Mouse (Mus musculus): ENCODE results near the gene Tgfb3. TPM values are rescaled to one million over a fixed set of nuclear protein-coding genes. Genes with fewer than 3 reads are reported as not detected.

The Tgfb3 gene
- polyA plus RNA-seq, 1 experiment from 2014 or later, result 5.8 TPM

DNA sequence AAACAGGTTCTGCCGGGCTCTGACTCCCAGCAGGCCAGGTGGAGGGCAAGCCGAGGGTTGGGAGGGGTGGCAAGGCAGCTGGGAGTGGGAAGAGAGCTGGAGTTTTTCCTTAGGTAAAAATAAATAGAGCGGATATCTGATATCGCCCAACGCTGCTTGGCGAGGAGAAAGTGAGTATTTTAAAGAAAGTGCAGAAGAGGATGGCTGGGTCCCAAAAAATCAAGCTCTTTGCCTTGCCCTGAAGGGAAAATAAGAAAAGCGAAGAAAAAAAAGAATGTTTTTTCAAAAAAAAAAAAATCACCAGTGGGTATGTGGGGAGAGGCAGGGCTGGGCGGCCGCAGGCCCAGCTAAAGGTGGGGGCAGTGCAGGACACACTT, 677 bp downstream of the Tgfb3 start:
- H3K9me3 ChIP-seq (replicated peaks), result no peaks in the 10 kb centered on the region
- peaks cover 8% of the 10 kb centered on the region for H3K27me3 ChIP-seq (replicated peaks)
- WGBS, result 18% methylated on average over 9 of the region's 9 CpGs
- peaks cover 43% of the 10 kb centered on the region for H3K4me1 ChIP-seq
- peak overlapping the region; percentile 70 for H3K9ac ChIP-seq (replicated peaks)
- H3K36me3 ChIP-seq, result no peaks in the 10 kb centered on the region
- H3K4me3 ChIP-seq (replicated peaks), result peak overlapping the region; percentile 56
- ATAC-seq (ENCODE audit: low FRiP score), result no peak
- peak overlapping the region; percentile 81 for H3K27ac ChIP-seq (replicated peaks)
- H3K4me2 ChIP-seq, result peak overlapping the region; percentile 99

DNA sequence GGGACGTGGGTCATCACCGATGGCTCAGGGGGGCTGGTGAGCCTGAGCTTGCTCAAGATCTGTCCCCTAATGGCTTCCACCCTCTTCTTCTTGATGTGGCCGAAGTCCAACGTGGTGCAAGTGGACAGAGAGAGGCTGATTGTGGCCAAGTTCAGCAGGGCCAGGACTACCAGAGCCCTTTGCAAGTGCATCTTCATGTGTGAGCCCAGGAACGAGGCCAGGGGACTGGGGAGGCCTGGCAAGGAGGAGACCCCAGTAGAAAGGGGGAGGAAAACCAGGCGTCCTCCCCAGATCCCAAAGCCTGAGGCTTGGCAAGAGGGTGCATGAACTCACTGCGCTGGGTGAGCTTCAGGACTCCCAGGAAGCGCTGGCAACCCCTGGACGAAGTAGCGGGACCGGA, 1.1 kb downstream of the Tgfb3 start:
- Histone ChIP-seq H3K9ac (replicated peaks) (peak overlapping the region; percentile 70), H3K27me3 (replicated peaks) (peaks cover 8% of the 10 kb centered on the region), H3K4me1 (peaks cover 39% of the 10 kb centered on the region), H3K27ac (replicated peaks) (peak overlapping the region; percentile 81), H3K4me3 (replicated peaks) (peak overlapping the region; percentile 56), H3K9me3 (replicated peaks) (no peaks in the 10 kb centered on the region), H3K36me3 (no peaks in the 10 kb centered on the region), H3K4me2 (peak overlapping the region; percentile 99)
- WGBS, result 26% methylated on average over 11 of the region's 11 CpGs
- ATAC-seq (ENCODE audit: low FRiP score), result no peak

DNA sequence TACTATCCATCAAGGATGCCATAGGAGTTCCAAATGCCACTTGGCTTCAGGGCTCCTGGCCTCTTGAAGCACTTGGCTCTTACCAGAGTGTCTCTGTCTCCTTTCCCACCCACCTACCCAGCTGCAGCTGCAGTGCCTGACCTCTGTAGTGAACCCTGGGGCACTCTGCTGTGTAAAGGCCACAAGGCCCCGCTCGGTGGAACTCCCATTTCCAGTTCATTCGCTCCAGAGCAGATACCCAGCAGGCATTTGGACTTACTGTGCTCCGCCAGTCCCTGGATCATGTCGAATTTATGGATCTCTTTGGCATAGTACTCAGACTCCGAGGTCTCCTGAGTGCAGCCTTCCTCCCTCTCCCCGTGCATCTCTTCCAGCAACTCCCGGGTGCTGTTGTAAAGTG, 1.5 kb downstream of the Tgfb3 start:
- peaks cover 39% of the 10 kb centered on the region for H3K4me1 ChIP-seq
- no peak overlapping the region for H3K27ac ChIP-seq (replicated peaks)
- ATAC-seq (ENCODE audit: low FRiP score), result no peak
- peak overlapping the region; percentile 56 for H3K4me3 ChIP-seq (replicated peaks)
- H3K36me3 ChIP-seq, result no peaks in the 10 kb centered on the region
- H3K9me3 ChIP-seq (replicated peaks), result no peaks in the 10 kb centered on the region
- peak overlapping the region; percentile 70 for H3K9ac ChIP-seq (replicated peaks)
- H3K27me3 ChIP-seq (replicated peaks), result peaks cover 8% of the 10 kb centered on the region
- 14% methylated on average over 8 of the region's 8 CpGs for WGBS
- peak overlapping the region; percentile 99 for H3K4me2 ChIP-seq

DNA sequence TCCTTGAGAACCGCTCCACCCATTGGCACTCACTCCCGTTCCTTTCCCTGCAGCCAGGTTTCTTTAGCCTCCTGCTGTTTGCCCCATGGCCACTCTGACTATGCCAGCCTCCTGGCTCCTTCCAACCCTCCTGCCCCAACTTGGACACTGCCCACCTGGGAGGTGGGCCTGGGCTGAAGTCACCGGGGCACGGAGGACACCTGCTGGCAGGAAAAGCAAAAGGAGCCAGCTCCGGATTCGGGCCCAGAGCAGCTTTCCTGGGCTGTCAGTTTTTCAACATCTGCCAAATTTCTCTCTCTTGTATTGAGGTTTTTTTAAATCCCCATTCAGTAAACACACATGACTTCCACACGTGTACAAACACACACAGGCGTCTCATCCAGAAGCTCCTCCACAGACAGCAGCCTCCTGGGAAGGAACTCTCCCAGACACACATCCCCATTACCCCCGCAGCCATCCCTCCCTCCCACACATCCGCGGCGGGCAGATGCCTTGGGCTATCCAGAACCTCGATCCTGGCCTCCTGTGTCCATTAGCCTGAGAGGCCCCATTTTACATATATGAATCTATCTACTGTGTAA, 2.4 kb downstream of the Tgfb3 start:
- ATAC-seq (ENCODE audit: low FRiP score), result no peak
- peak overlapping the region; percentile 56 for H3K4me3 ChIP-seq (replicated peaks)

DNA sequence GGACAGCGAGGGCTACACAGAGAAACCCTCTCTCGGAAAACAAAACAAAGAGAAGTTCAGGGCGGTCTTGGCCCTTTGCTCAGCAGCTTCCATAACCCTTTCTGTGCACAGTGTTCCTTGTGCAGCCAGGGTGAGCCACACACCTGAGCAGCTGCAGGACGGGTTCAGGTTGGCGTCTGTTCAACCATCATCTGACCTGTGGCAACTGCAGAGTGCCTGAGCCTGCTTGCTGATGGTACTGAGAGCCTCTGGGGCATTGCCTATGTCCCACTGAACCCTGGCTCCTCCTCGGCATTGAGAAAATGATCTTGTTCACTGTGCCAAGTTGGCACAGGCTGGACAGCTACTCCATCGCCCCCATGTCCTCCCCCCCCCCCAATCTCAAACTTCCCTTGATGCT, 3.5 kb downstream of the Tgfb3 start:
- no peak overlapping the region for H3K9ac ChIP-seq (replicated peaks)
- H3K4me1 ChIP-seq, result peaks cover 39% of the 10 kb centered on the region
- H3K4me3 ChIP-seq (replicated peaks), result no peak overlapping the region
- peaks cover 3% of the 10 kb centered on the region; the same call in 1 of the 2 replicates for H3K27me3 ChIP-seq (replicated peaks)
- H3K27ac ChIP-seq (replicated peaks), result no peak overlapping the region
- no peaks in the 10 kb centered on the region for H3K36me3 ChIP-seq
- H3K9me3 ChIP-seq (replicated peaks), result no peaks in the 10 kb centered on the region
- 84% methylated on average over 7 of the region's 7 CpGs for WGBS
- no peak for ATAC-seq (ENCODE audit: low FRiP score)
- H3K4me2 ChIP-seq, result peak overlapping the region; percentile 99; the same call in 1 of the 2 replicates

More for the DNA sequence above, 2.4 kb downstream of the Tgfb3 start:
- Histone ChIP-seq H3K9ac (replicated peaks) (peak overlapping the region; percentile 23; the same call in 1 of the 2 replicates), H3K36me3 (no peaks in the 10 kb centered on the region), H3K27me3 (replicated peaks) (peaks cover 8% of the 10 kb centered on the region), H3K9me3 (replicated peaks) (no peaks in the 10 kb centered on the region), H3K27ac (replicated peaks) (no peak overlapping the region), H3K4me1 (peaks cover 39% of the 10 kb centered on the region), H3K4me2 (peak overlapping the region; percentile 99)
- WGBS, result 11% methylated on average over 13 of the region's 13 CpGs

DNA sequence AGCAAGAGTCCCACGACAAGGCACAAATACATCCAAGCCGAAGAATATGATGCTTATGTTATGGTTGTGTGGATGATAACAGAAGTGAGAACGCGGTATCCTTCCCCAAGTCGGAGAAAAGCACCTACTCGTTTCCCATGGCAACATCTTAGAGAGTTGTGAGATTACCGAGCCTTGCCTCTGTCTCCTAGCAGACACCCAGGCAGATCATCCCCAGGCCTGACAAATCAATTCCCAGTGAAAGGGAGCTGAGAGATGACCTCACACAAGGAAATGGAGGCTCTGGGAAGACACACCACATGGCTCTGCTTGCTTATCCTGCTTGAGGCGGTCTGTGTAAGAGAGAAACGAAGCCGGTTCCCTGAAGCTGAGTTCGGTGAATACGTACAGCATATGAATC, 4.2 kb downstream of the Tgfb3 start:
- no peak for ATAC-seq (ENCODE audit: low FRiP score)
- no peaks in the 10 kb centered on the region for H3K9me3 ChIP-seq (replicated peaks)
- no peak overlapping the region for H3K9ac ChIP-seq (replicated peaks)
- WGBS, result 88% methylated on average over 12 of the region's 12 CpGs
- H3K4me2 ChIP-seq, result no peak overlapping the region
- no peaks in the 10 kb centered on the region for H3K36me3 ChIP-seq
- H3K4me3 ChIP-seq (replicated peaks), result no peak overlapping the region
- peaks cover 3% of the 10 kb centered on the region; the same call in 1 of the 2 replicates for H3K27me3 ChIP-seq (replicated peaks)
- H3K4me1 ChIP-seq, result peaks cover 39% of the 10 kb centered on the region
- no peak overlapping the region for H3K27ac ChIP-seq (replicated peaks)

DNA sequence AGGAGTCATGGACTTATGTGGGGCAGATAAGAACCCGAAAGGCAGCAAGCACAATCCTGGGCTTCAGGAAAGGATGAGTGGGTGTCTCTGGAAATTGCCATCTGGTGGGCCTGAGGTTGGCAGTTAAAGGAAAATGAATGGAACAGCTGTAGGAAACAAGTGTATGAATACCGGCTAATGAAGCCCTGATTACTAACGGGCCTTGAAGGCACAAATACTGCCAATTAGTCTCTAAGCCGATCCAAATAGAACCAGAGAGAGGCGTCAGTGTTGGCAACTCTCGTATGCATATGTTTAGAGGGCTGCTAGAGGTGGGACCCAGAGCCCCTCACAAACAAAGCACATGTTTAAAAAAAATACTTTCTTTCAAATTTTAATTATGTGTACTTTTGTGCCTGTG, 7.4 kb downstream of the Tgfb3 start:
- 54% methylated on average over 6 of the region's 6 CpGs for WGBS

DNA sequence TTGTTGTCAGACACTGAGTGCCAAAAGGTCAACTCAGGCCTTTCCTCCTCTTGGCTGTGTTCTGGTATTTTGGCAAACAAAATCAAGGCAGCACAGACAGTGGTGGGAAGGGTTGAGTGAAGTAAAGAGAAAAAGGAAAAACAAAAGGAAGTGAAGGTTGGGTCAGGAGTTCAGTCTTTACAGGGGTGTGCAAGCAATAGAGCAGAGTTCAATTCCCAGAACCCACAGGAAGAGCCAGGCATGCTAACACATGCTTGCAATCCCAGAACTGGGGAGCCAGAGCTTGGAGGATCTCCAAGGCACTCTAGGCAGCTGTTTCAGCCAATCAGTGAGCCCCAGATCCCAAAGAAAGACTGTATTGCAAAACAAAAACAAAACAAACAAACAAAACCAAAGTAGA, 14.0 kb downstream of the Tgfb3 start:
- no peak for ATAC-seq (ENCODE audit: low FRiP score)
- Histone ChIP-seq H3K4me1 (no peaks in the 10 kb centered on the region), H3K4me3 (replicated peaks) (no peak overlapping the region), H3K36me3 (0 out of 2 replicates have a peak, but pooled peaks cover 2% of the 10 kb centered on the region), H3K9me3 (replicated peaks) (no peaks in the 10 kb centered on the region), H3K9ac (replicated peaks) (no peak overlapping the region), H3K4me2 (no peak overlapping the region), H3K27me3 (replicated peaks) (no peaks in the 10 kb centered on the region), H3K27ac (replicated peaks) (no peak overlapping the region)

More for the DNA sequence above, 7.4 kb downstream of the Tgfb3 start:
- ATAC-seq (ENCODE audit: low FRiP score), result no peak
- Histone ChIP-seq H3K27me3 (replicated peaks) (peaks cover 3% of the 10 kb centered on the region; the same call in 1 of the 2 replicates), H3K4me2 (no peak overlapping the region), H3K4me1 (peaks cover 12% of the 10 kb centered on the region), H3K4me3 (replicated peaks) (no peak overlapping the region), H3K9me3 (replicated peaks) (no peaks in the 10 kb centered on the region), H3K36me3 (no peaks in the 10 kb centered on the region), H3K9ac (replicated peaks) (no peak overlapping the region), H3K27ac (replicated peaks) (no peak overlapping the region)

DNA sequence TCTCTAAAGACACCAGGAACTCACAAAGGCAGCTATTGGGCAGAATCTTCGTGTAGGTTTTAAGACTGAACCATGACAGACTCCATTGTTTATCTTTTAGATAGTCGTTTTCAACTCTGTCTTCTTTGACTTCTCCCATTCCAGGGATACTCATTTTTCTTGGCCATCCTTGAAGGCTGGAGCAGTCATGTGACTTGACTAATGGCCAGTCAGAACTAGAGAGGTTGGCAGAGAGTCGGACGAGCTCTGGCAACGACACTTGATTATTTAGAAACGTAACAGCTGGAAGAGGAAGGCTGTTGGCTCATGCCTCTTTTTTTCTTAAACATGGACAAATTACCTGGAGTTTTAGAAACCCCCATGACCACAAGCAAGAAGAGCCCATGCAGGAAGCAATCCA, 19.5 kb downstream of the Tgfb3 start:
- no peak overlapping the region for H3K27ac ChIP-seq (replicated peaks)
- H3K9ac ChIP-seq (replicated peaks), result no peak overlapping the region
- H3K36me3 ChIP-seq, result peaks cover 16% of the 10 kb centered on the region; the same call in 1 of the 2 replicates
- H3K9me3 ChIP-seq (replicated peaks), result no peaks in the 10 kb centered on the region
- H3K4me3 ChIP-seq (replicated peaks), result no peak overlapping the region
- no peaks in the 10 kb centered on the region for H3K4me1 ChIP-seq
- H3K27me3 ChIP-seq (replicated peaks), result no peaks in the 10 kb centered on the region
- no peak for ATAC-seq (ENCODE audit: low FRiP score)
- 82% methylated on average over 6 of the region's 6 CpGs for WGBS
- H3K4me2 ChIP-seq, result no peak overlapping the region

DNA sequence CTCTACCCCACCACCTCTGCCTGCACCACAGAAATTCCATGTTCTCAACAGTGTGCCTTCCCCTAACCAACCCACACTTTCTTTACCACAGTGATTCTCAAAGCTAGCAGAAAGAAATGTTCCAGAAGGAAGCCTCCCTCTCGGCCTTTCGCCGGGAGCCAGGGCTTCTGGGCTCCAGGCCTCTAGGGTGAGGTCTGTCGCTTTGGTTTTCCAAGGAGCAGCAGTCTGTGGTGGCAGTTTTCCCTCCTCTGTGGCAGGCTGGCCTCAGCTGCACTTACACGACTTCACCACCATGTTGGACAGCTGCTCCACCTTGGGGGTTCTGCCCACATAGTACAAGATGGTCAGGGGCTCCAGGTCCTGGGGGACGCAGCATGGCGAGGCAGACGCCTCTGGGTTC, 21.3 kb downstream of the Tgfb3 start:
- 83% methylated on average over 8 of the region's 8 CpGs for WGBS
- H3K4me1 ChIP-seq, result no peaks in the 10 kb centered on the region
- H3K9ac ChIP-seq (replicated peaks), result no peak overlapping the region
- no peak overlapping the region for H3K27ac ChIP-seq (replicated peaks)
- H3K36me3 ChIP-seq, result peaks cover 16% of the 10 kb centered on the region; the same call in 1 of the 2 replicates
- no peak overlapping the region for H3K4me3 ChIP-seq (replicated peaks)
- no peak overlapping the region for H3K4me2 ChIP-seq
- no peaks in the 10 kb centered on the region for H3K27me3 ChIP-seq (replicated peaks)
- no peaks in the 10 kb centered on the region for H3K9me3 ChIP-seq (replicated peaks)
- ATAC-seq (ENCODE audit: low FRiP score), result no peak

DNA sequence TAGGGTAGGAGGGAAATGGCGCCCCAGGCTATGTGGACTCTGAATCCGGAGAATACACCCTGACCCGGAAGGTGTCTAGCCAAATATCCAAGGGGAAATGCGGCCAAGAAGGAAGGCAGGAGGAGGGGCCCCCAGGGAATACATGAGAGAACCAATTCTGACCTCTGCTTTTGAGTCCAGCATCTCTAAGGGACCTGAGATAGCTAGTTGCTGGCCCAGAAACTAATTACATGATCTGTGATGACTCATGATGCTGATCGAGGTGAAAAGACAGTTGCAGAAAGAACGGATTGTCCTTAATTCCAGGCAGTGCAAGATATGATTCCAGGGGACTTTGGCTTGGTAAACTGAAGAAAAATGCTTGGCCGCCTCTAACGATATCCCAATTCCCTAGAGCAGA, 21.9 kb downstream of the Tgfb3 start:
- ATAC-seq (ENCODE audit: low FRiP score), result no peak
- no peak overlapping the region for H3K4me3 ChIP-seq (replicated peaks)

DNA sequence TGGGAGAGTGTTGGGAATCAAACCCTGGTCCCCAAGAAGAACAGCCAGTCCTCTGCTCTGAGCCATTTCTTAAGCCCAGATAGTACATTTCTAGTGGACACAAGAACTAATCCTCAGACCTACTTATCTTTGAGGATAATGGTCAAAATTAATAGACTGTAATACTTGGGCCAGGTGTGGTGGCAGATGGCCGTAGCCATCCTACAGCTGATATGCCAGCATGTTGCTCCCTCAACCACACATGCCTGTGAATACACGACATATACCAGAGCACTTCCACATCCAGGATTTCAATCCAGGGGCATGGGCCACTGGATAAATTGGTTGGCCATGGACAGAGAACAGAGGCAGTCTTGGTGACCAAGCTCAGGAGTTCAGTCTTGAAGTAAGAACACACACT, 23.5 kb downstream of the Tgfb3 start:
- Histone ChIP-seq H3K9me3 (replicated peaks) (no peaks in the 10 kb centered on the region), H3K36me3 (peaks cover 13% of the 10 kb centered on the region; the same call in 1 of the 2 replicates)
- 82% methylated on average over 2 of the region's 2 CpGs for WGBS

More for the DNA sequence above, 21.9 kb downstream of the Tgfb3 start:
- Histone ChIP-seq H3K27ac (replicated peaks) (no peak overlapping the region), H3K36me3 (peaks cover 15% of the 10 kb centered on the region; the same call in 1 of the 2 replicates), H3K9ac (replicated peaks) (no peak overlapping the region), H3K4me1 (no peaks in the 10 kb centered on the region), H3K4me2 (no peak overlapping the region), H3K9me3 (replicated peaks) (no peaks in the 10 kb centered on the region), H3K27me3 (replicated peaks) (no peaks in the 10 kb centered on the region)
- 92% methylated on average over 8 of the region's 8 CpGs for WGBS

More for the DNA sequence above, 23.5 kb downstream of the Tgfb3 start:
- Histone ChIP-seq H3K27me3 (replicated peaks) (no peaks in the 10 kb centered on the region), H3K4me2 (no peak overlapping the region), H3K4me3 (replicated peaks) (no peak overlapping the region), H3K27ac (replicated peaks) (no peak overlapping the region), H3K4me1 (no peaks in the 10 kb centered on the region), H3K9ac (replicated peaks) (no peak overlapping the region)
- no peak for ATAC-seq (ENCODE audit: low FRiP score)
